Mouse (Mus musculus) forebrain, embryonic 10.5 days (tissue): ENCODE results near the gene Nfix. TPM values are rescaled to one million over a fixed set of nuclear protein-coding genes. Genes with fewer than 3 reads are reported as not detected.

Source experiments
- polyA plus RNA-seq: library from polyadenylated mRNA; unstranded; fragments of >200 nt; fragmentation: Nextera tagmentation; extraction: Ambion mirVana; gene quantifications from 2 replicates; pipeline ENCODE4 v1.2.1, GENCODE M21; 2016

The Nfix gene
- polyA plus RNA-seq, 1 experiment from 2014 or later = 1.8 TPM

Other genes starting within 250 kb of the Nfix start
- 91.4 and 96.9 TPM in 2 replicates for gene Ier2, start 137.5 kb downstream of the Nfix start, polyA plus RNA-seq
- gene Trmt1, start 114.0 kb downstream of the Nfix start, polyA plus RNA-seq = 68.8 and 69.3 TPM in 2 replicates
- 31.3 and 31.5 TPM in 2 replicates for gene Nacc1, start 112.5 kb downstream of the Nfix start, polyA plus RNA-seq
- gene Lyl1, start 98.9 kb downstream of the Nfix start, polyA plus RNA-seq = 4.9 and 5.8 TPM in 2 replicates
- gene G430095P16Rik, start 77.3 kb downstream of the Nfix start, polyA plus RNA-seq = 1.3 and 2.1 TPM in 2 replicates
- gene Dand5, start 22.5 kb upstream of the Nfix start, polyA plus RNA-seq = 2.9 and 3.5 TPM in 2 replicates
- gene Gadd45gip1, start 31.2 kb upstream of the Nfix start, polyA plus RNA-seq = 49.1 and 49.6 TPM in 2 replicates
- 130 and 137 TPM in 2 replicates for gene Rad23a, start 40.3 kb upstream of the Nfix start, polyA plus RNA-seq
- 735 and 764 TPM in 2 replicates for gene Calr, start 46.6 kb upstream of the Nfix start, polyA plus RNA-seq
- gene Farsa, start 56.6 kb upstream of the Nfix start, polyA plus RNA-seq = 143 and 144 TPM in 2 replicates
- gene Syce2, start 71.8 kb upstream of the Nfix start, polyA plus RNA-seq = 91.1 and 92.7 TPM in 2 replicates
- 44.6 and 49.6 TPM in 2 replicates for gene Gcdh, start 93.6 kb upstream of the Nfix start, polyA plus RNA-seq
- gene Klf1, start 101.6 kb upstream of the Nfix start, polyA plus RNA-seq = 18.3 and 24.3 TPM in 2 replicates
- gene Dnase2a, start 108.2 kb upstream of the Nfix start, polyA plus RNA-seq = 7.9 and 9.2 TPM in 2 replicates
- 2.6 and 3.8 TPM in 2 replicates for gene Mast1, start 137.0 kb upstream of the Nfix start, polyA plus RNA-seq
- gene Rtbdn, start 146.6 kb upstream of the Nfix start, polyA plus RNA-seq = 1.3 and 1.8 TPM in 2 replicates
- not detected in 2 replicates for gene Gm49661, start 169.1 kb upstream of the Nfix start, polyA plus RNA-seq
- 1,199 and 1,255 TPM in 2 replicates for gene Prdx2, start 169.2 kb upstream of the Nfix start, polyA plus RNA-seq
- gene Rnaseh2a, start 169.4 kb upstream of the Nfix start, polyA plus RNA-seq = 163 and 173 TPM in 2 replicates
- gene Junb, start 178.4 kb upstream of the Nfix start, polyA plus RNA-seq = 3.8 and 4.0 TPM in 2 replicates
- 18.3 and 19.0 TPM in 2 replicates for gene Hook2, start 190.3 kb upstream of the Nfix start, polyA plus RNA-seq
- gene Best2, start 214.2 kb upstream of the Nfix start, polyA plus RNA-seq = not detected in 2 replicates
- gene Asna1, start 224.9 kb upstream of the Nfix start, polyA plus RNA-seq = 164 and 166 TPM in 2 replicates
- gene Trir, start 226.5 kb upstream of the Nfix start, polyA plus RNA-seq = 123 and 142 TPM in 2 replicates
- gene Tnpo2, start 236.6 kb upstream of the Nfix start, polyA plus RNA-seq = 31.5 and 33.2 TPM in 2 replicates